Mouse (Mus musculus): ENCODE results near the gene Zfp109. TPM values are rescaled to one million over a fixed set of nuclear protein-coding genes. Genes with fewer than 3 reads are reported as not detected.

Gene Zfp109
- 0.70 TPM for polyA plus RNA-seq (2014; fragmentation: Illumina TruSeq; extraction: RNeasy Lipid Tissue Mini Kit (QIAGEN cat#74804); ENCODE audit: low read depth, low replicate concordance)

DNA sequence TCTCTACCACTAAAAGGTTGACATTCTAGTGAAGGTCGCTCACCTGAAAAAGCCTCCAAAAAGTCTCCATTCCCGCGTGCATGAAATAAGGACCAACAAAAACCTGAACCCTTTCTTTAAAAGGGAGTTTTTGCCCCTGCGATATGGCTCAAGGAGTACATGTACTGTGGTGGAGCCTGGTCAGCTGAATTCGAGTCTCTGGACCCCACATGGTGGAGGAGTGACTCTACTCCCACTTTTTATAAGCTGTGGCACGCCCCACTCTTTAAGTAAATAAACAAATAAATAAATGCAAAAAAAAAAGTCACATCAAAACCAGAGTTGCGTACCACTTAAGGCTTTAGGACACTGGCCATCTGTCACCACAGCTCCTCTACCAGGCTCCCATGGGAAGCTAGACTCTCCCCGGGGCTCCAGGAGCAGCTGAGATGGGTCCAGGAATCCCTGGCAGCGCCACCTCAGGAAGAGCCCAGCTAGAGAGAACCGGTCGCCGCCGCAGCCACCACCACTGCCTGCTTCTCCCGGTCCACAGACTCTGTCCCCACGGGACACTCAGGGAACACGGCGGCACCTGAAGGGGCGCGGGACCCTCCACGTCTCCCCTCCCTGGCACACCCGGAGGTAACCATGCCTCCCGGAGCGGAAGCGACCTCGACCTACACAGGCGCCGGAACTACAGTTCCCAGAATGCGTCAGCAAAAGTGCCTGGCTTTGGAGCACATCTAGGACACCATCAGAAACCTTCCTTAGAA lies at the start of gene Zfp109:
TSS of gene Zfp109 (minus strand) at position 521 of the 752 bp plus-strand sequence.

DNA sequence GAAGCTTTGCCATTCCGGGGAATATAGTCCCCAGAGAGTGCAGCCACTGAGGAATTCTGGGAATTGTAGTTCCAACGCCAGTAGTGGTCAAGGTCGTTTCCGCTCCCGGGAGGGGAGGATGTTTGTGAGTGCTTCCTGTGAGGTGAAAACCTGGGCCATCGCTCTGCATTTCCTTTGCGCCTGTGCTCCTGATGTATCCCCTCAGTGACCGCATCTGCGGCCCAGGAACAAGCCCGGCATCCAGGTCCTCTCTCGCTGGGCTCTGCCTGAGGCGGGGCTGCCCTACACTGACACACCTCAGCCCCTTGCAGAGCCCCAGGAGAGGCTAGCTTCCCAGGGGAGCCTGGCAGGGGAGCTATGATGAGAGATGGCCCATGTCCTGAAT lies 32.9 kb upstream of the Zfp109 start, which contains the start of gene Zfp93:
TSS of gene Zfp93 (plus strand) at position 133 of the 385 bp plus-strand sequence.

DNA sequence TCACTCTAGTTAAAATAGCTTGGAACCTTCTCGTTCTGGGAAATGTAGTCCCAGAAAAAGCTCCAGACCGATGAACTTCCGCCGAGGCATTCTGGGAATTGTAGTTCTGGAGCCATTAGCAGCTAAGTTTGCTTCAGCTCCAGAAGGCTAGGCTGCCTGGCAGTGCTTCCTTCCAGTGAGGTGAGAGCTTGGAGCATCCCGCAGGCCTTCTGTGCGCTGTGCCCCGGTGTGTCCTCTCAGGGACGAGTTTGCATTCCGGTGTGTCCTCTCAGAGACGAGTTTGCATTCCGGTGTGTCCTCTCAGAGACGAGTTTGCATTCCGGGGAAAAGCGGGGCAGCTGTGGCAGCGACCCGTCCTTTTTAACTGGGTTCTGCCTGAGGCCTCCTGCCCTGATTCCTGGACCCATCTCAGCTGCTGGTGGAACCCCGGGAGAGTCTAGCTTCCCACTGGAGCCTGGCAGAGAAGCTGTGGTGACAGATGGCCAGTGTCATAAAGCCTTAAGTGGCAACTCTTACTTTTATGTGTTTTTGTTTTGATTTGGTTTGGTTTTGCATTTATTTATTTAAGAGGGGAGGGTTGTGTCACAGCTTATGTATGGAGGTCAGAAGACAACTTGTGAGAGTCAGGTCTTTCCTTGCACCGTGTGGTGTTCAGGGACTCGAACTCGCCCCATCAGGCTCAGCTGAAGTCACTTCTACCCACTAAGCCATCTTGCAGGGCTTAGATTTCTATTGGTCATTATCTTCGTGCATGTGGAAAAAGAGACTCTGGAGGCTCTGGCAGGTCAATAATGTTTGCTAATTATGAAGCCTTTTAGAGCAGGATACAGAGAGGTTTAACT lies 17.5 kb upstream of the Zfp109 start, which contains the start of gene Zfp108:
TSS of gene Zfp108 (plus strand) at position 162 of the 842 bp plus-strand sequence.

DNA sequence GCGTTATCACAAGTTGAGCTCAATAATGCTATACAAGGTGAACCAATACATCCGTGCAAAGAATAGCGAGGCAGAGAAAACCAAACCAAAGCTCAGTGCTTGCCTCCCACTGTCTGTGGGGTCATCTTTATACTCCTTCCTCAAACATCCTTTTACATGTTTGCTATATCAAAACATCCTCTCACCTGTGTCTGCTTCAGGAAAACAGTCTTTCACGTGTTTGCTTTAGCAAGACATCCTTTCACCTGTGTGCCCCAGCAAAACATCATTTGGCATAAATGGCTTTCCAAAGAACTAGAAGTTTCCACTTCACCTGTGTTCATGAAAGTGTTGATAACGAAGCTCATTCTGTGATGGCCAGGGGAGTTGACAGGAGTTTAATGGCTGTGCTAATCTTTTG lies 26.0 kb downstream of the Zfp109 start, which contains the start of gene Zfp111:
TSS of gene Zfp111 (minus strand) at position 101 of the 400 bp plus-strand sequence.

Other genes starting within 250 kb of the Zfp109 start
- gene V1rd19, start 235.9 kb downstream of the Zfp109 start, polyA plus RNA-seq (2014; fragmentation: Illumina TruSeq; extraction: RNeasy Lipid Tissue Mini Kit (QIAGEN cat#74804); ENCODE audit: low read depth, low replicate concordance): 0.35 TPM
- gene Vmn1r183, start 184.3 kb downstream of the Zfp109 start, polyA plus RNA-seq (2014; fragmentation: Illumina TruSeq; extraction: RNeasy Lipid Tissue Mini Kit (QIAGEN cat#74804); ENCODE audit: low read depth, low replicate concordance): not detected
- gene Zfp180, start 155.6 kb downstream of the Zfp109 start, polyA plus RNA-seq (2014; fragmentation: Illumina TruSeq; extraction: RNeasy Lipid Tissue Mini Kit (QIAGEN cat#74804); ENCODE audit: low read depth, low replicate concordance): 6.5 TPM
- gene Zfp112, start 125.2 kb downstream of the Zfp109 start, polyA plus RNA-seq (2014; fragmentation: Illumina TruSeq; extraction: RNeasy Lipid Tissue Mini Kit (QIAGEN cat#74804); ENCODE audit: low read depth, low replicate concordance): 0.52 TPM
- 1.3 TPM for gene Zfp235, start 103.4 kb downstream of the Zfp109 start, polyA plus RNA-seq (2014; fragmentation: Illumina TruSeq; extraction: RNeasy Lipid Tissue Mini Kit (QIAGEN cat#74804); ENCODE audit: low read depth, low replicate concordance)
- 0.21 TPM for gene Zfp114, start 62.5 kb downstream of the Zfp109 start, polyA plus RNA-seq (2014; fragmentation: Illumina TruSeq; extraction: RNeasy Lipid Tissue Mini Kit (QIAGEN cat#74804); ENCODE audit: low read depth, low replicate concordance)
- gene Zfp111, start 26.1 kb downstream of the Zfp109 start, polyA plus RNA-seq (2014; fragmentation: Illumina TruSeq; extraction: RNeasy Lipid Tissue Mini Kit (QIAGEN cat#74804); ENCODE audit: low read depth, low replicate concordance): 3.2 TPM
- gene Zfp108, start 17.2 kb upstream of the Zfp109 start, polyA plus RNA-seq (2014; fragmentation: Illumina TruSeq; extraction: RNeasy Lipid Tissue Mini Kit (QIAGEN cat#74804); ENCODE audit: low read depth, low replicate concordance): 0.77 TPM
- 6.5 TPM for gene Zfp93, start 32.9 kb upstream of the Zfp109 start, polyA plus RNA-seq (2014; fragmentation: Illumina TruSeq; extraction: RNeasy Lipid Tissue Mini Kit (QIAGEN cat#74804); ENCODE audit: low read depth, low replicate concordance)
- 8.8 TPM for gene Zfp61, start 63.7 kb upstream of the Zfp109 start, polyA plus RNA-seq (2014; fragmentation: Illumina TruSeq; extraction: RNeasy Lipid Tissue Mini Kit (QIAGEN cat#74804); ENCODE audit: low read depth, low replicate concordance)
- gene Zfp94, start 79.1 kb upstream of the Zfp109 start, polyA plus RNA-seq (2014; fragmentation: Illumina TruSeq; extraction: RNeasy Lipid Tissue Mini Kit (QIAGEN cat#74804); ENCODE audit: low read depth, low replicate concordance): 3.2 TPM
- gene Tescl, start 96.4 kb upstream of the Zfp109 start, polyA plus RNA-seq (2014; fragmentation: Illumina TruSeq; extraction: RNeasy Lipid Tissue Mini Kit (QIAGEN cat#74804); ENCODE audit: low read depth, low replicate concordance): 0.36 TPM
- gene Lypd5, start 111.6 kb upstream of the Zfp109 start, polyA plus RNA-seq (2014; fragmentation: Illumina TruSeq; extraction: RNeasy Lipid Tissue Mini Kit (QIAGEN cat#74804); ENCODE audit: low read depth, low replicate concordance): 0.41 TPM
- gene Kcnn4, start 132.7 kb upstream of the Zfp109 start, polyA plus RNA-seq (2014; fragmentation: Illumina TruSeq; extraction: RNeasy Lipid Tissue Mini Kit (QIAGEN cat#74804); ENCODE audit: low read depth, low replicate concordance): not detected
- 6.5 TPM for gene Smg9, start 162.1 kb upstream of the Zfp109 start, polyA plus RNA-seq (2014; fragmentation: Illumina TruSeq; extraction: RNeasy Lipid Tissue Mini Kit (QIAGEN cat#74804); ENCODE audit: low read depth, low replicate concordance)
- gene Irgc1, start 214.7 kb upstream of the Zfp109 start, polyA plus RNA-seq (2014; fragmentation: Illumina TruSeq; extraction: RNeasy Lipid Tissue Mini Kit (QIAGEN cat#74804); ENCODE audit: low read depth, low replicate concordance): 1.1 TPM
- not detected for gene Plaur, start 224.9 kb upstream of the Zfp109 start, polyA plus RNA-seq (2014; fragmentation: Illumina TruSeq; extraction: RNeasy Lipid Tissue Mini Kit (QIAGEN cat#74804); ENCODE audit: low read depth, low replicate concordance)
- not detected for gene Cadm4, start 244.5 kb upstream of the Zfp109 start, polyA plus RNA-seq (2014; fragmentation: Illumina TruSeq; extraction: RNeasy Lipid Tissue Mini Kit (QIAGEN cat#74804); ENCODE audit: low read depth, low replicate concordance)